Mouse (Mus musculus) liver, embryonic 16.5 days (tissue): Measurements from ENCODE around the gene Cenpq. TPM values are rescaled to one million over a fixed set of nuclear protein-coding genes. Genes with fewer than 3 reads are reported as not detected.

ENCODE experiments used
- ATAC-seq: fragments of 200-750 bp; cut with Nextera tagmentation; 2 replicates; pipeline ENCODE4 v1.8.0; 2017; ENCODE audit warnings: low read depth, mild to moderate bottlenecking, moderate number of reproducible peaks, moderate library complexity
- H3K27ac ChIP-seq: fragments of 300-500 bp; sonication (generic); 2 replicates; pipeline ENCODE4 v1.5.1; 2014; ENCODE audit warnings: mild to moderate bottlenecking, low read length
- H3K27me3 ChIP-seq: fragments of 300-500 bp; sonication (generic); 2 replicates; pipeline ENCODE4 v1.6.1; 2014; ENCODE audit warnings: low read depth, low read length, mixed read lengths; ENCODE audit not compliant: control insufficient read depth, insufficient read depth
- H3K36me3 ChIP-seq: fragments of 300-500 bp; sonication (generic); 2 replicates; pipeline ENCODE4 v1.6.1; 2014; ENCODE audit warnings: mild to moderate bottlenecking; ENCODE audit not compliant: control insufficient read depth, insufficient read depth
- H3K4me1 ChIP-seq: fragments of 300-500 bp; sonication (generic); 2 replicates; pipeline ENCODE4 v1.6.1; 2014; ENCODE audit warnings: low read depth, low read length, mixed read lengths; ENCODE audit not compliant: control insufficient read depth
- H3K4me2 ChIP-seq: fragments of 300-500 bp; sonication (generic); 2 replicates; pipeline ENCODE4 v1.6.1; 2014; ENCODE audit warnings: low read depth, low read length, mixed read lengths
- H3K4me3 ChIP-seq: fragments of 300-500 bp; sonication (generic); 2 replicates; pipeline ENCODE4 v1.5.1; 2014; ENCODE audit warnings: low read depth, mild to moderate bottlenecking, low read length
- H3K9ac ChIP-seq: fragments of 300-500 bp; sonication (generic); 2 replicates; pipeline ENCODE4 v1.6.1; 2014; ENCODE audit warnings: low read depth, low read length
- H3K9me3 ChIP-seq: fragments of 300-500 bp; sonication (generic); replicated peaks from 2 replicates; pipeline ENCODE4 v1.6.1; 2016; ENCODE audit warnings: low read length; ENCODE audit not compliant: control insufficient read depth
- WGBS: fragments of 180-500 bp; shearing (Covaris S2); extraction: QIAGEN DNeasy Blood & Tissue Kit; methylation state at CpG from one replicate; pipeline ENCODE4 v1.1.7; 2014; ENCODE audit not compliant: insufficient replicate concordance; 5-methylcytosine and 5-hydroxymethylcytosine counted together
- polyA plus RNA-seq: library from polyadenylated mRNA; unstranded; fragments of >200 nt; fragmentation: Nextera tagmentation; extraction: Ambion mirVana; gene quantifications from 2 replicates; pipeline ENCODE4 v1.2.1, GENCODE M21; 2015

The Cenpq gene
- polyA plus RNA-seq, 1 experiment from 2014 or later, result 21.1 TPM

- Histone ChIP-seq H3K4me1 (no peaks in the 10 kb centered on the region; the same call in 1 of the 2 replicates), H3K36me3 (no peaks in the 10 kb centered on the region), H3K9me3 (no peaks in the 10 kb centered on the region), H3K27ac (no peak overlapping the region), H3K27me3 (no peaks in the 10 kb centered on the region), H3K9ac (no peak overlapping the region), H3K4me3 (no peak overlapping the region), H3K4me2 (no peak overlapping the region)
- 42% methylated on average over 4 of the region's 4 CpGs for WGBS
- ATAC-seq, result peak; percentile 83
These were observed 35.0 kb downstream of the Cenpq start for GRCm38 (mm10) chr17:40899783-40900363.

- H3K27me3 ChIP-seq, result no peaks in the 10 kb centered on the region
- H3K4me2 ChIP-seq, result no peak overlapping the region
- H3K27ac ChIP-seq, result no peak overlapping the region
- 55% methylated on average over 1 of the region's 1 CpGs for WGBS
- no peak overlapping the region for H3K9ac ChIP-seq
- no peaks in the 10 kb centered on the region for H3K9me3 ChIP-seq
- ATAC-seq, result no peak
- no peaks in the 10 kb centered on the region; the same call in 1 of the 2 replicates for H3K4me1 ChIP-seq
- H3K36me3 ChIP-seq, result no peaks in the 10 kb centered on the region
- H3K4me3 ChIP-seq, result no peak overlapping the region
These were observed 38.0 kb downstream of the Cenpq start for GRCm38 (mm10) chr17:40896863-40897262.

- Histone ChIP-seq H3K4me1 (no peaks in the 10 kb centered on the region), H3K27ac (no peak overlapping the region), H3K4me2 (no peak overlapping the region), H3K4me3 (no peak overlapping the region), H3K9ac (no peak overlapping the region), H3K36me3 (no peaks in the 10 kb centered on the region), H3K9me3 (no peaks in the 10 kb centered on the region), H3K27me3 (no peaks in the 10 kb centered on the region)
- 41% methylated on average over 4 of the region's 4 CpGs for WGBS
- 0 out of 2 replicates have a peak, but pooled peaks have one; percentile 39 for ATAC-seq
These were observed 46.9 kb downstream of the Cenpq start for GRCm38 (mm10) chr17:40887849-40888536.

GRCm38 (mm10) chr17:40885155-40885554 lies 49.7 kb downstream of the Cenpq start:
- H3K36me3 ChIP-seq, result no peaks in the 10 kb centered on the region
- WGBS, result 67% methylated on average over 4 of the region's 4 CpGs
- ATAC-seq, result no peak
- peaks cover 2% of the 10 kb centered on the region for H3K4me1 ChIP-seq
- no peaks in the 10 kb centered on the region for H3K27me3 ChIP-seq
- no peak overlapping the region for H3K4me2 ChIP-seq
- H3K4me3 ChIP-seq, result no peak overlapping the region
- H3K9me3 ChIP-seq, result no peaks in the 10 kb centered on the region
- H3K27ac ChIP-seq, result no peak overlapping the region
- no peak overlapping the region for H3K9ac ChIP-seq

GRCm38 (mm10) chr17:40882172-40882571 lies 52.7 kb downstream of the Cenpq start:
- Histone ChIP-seq H3K4me2 (no peak overlapping the region), H3K27me3 (no peaks in the 10 kb centered on the region), H3K4me1 (peaks cover 2% of the 10 kb centered on the region), H3K4me3 (no peak overlapping the region), H3K36me3 (no peaks in the 10 kb centered on the region), H3K9me3 (no peaks in the 10 kb centered on the region), H3K27ac (no peak overlapping the region), H3K9ac (no peak overlapping the region)
- WGBS, result 42% methylated on average over 6 of the region's 6 CpGs
- no peak for ATAC-seq

- H3K9ac ChIP-seq, result peak within 1 kb of the TSS; percentile 74
- H3K4me2 ChIP-seq, result peak within 1 kb of the TSS; percentile 99
- no peaks in the 10 kb centered on the region for H3K9me3 ChIP-seq
- peak within 1 kb of the TSS; percentile 83 for H3K4me3 ChIP-seq
- H3K36me3 ChIP-seq, result no peaks in the 10 kb centered on the region
- no peaks in the 10 kb centered on the region for H3K27me3 ChIP-seq
- ATAC-seq, result peak; percentile 86
- under 1% methylated on average over 40 of the region's 40 CpGs for WGBS
- peak within 1 kb of the TSS; percentile 44 for H3K27ac ChIP-seq
- H3K4me1 ChIP-seq, result peaks cover 2% of the 10 kb centered on the region
These were observed 54.7 kb downstream of the Cenpq start, which contains the start of gene 9130008F23Rik for GRCm38 (mm10) chr17:40879924-40880691. TSS of gene 9130008F23Rik (minus strand) at chr17:40880559.

GRCm38 (mm10) chr17:40879528-40879923 lies 55.3 kb downstream of the Cenpq start:
- ATAC-seq, result no peak
- H3K27ac ChIP-seq, result no peak overlapping the region
- peak overlapping the region; percentile 83 for H3K4me3 ChIP-seq
- H3K9ac ChIP-seq, result peak overlapping the region; percentile 74
- H3K9me3 ChIP-seq, result no peaks in the 10 kb centered on the region
- peak overlapping the region; percentile 99 for H3K4me2 ChIP-seq
- no peaks in the 10 kb centered on the region for H3K36me3 ChIP-seq
- H3K4me1 ChIP-seq, result peaks cover 2% of the 10 kb centered on the region
- WGBS, result 3% methylated on average over 6 of the region's 6 CpGs
- H3K27me3 ChIP-seq, result no peaks in the 10 kb centered on the region

- Histone ChIP-seq H3K27me3 (no peaks in the 10 kb centered on the region), H3K9ac (no peak overlapping the region), H3K4me1 (peaks cover 2% of the 10 kb centered on the region), H3K27ac (no peak overlapping the region), H3K4me2 (no peak overlapping the region), H3K9me3 (no peaks in the 10 kb centered on the region), H3K4me3 (no peak overlapping the region), H3K36me3 (no peaks in the 10 kb centered on the region)
- 22% methylated on average over 3 of the region's 3 CpGs for WGBS
- no peak for ATAC-seq
These were observed 57.1 kb downstream of the Cenpq start for GRCm38 (mm10) chr17:40877741-40878140.

- H3K9ac ChIP-seq, result no peak overlapping the region
- H3K4me3 ChIP-seq, result no peak overlapping the region
- no peaks in the 10 kb centered on the region for H3K9me3 ChIP-seq
- no peak overlapping the region for H3K4me2 ChIP-seq
- H3K36me3 ChIP-seq, result no peaks in the 10 kb centered on the region
- H3K27me3 ChIP-seq, result no peaks in the 10 kb centered on the region
- H3K27ac ChIP-seq, result no peak overlapping the region
- no peak for ATAC-seq
- H3K4me1 ChIP-seq, result peaks cover 1% of the 10 kb centered on the region
- 30% methylated on average over 1 of the region's 1 CpGs for WGBS
These were observed 59.3 kb downstream of the Cenpq start for GRCm38 (mm10) chr17:40875568-40875967.
